Mouse (Mus musculus) erythroblast, adult 5-6 weeks (primary cell): ENCODE results near the gene Drap1. TPM values are rescaled to one million over a fixed set of nuclear protein-coding genes. Genes with fewer than 3 reads are reported as not detected.
"Not testable (repeated sequence)": the region's sequence is repeated elsewhere in the genome, so short reads cannot be mapped to it uniquely, and the experiment has no call there.

Experiments used
- ATAC-seq: replicated peaks from 2 replicates; pipeline ENCODE4 v1.8.0; 2016; ENCODE audit warnings: moderate number of reproducible peaks, mild to moderate bottlenecking, moderate TSS enrichment, inconsistent platforms; ENCODE audit not compliant: poor library complexity, low FRiP score, severe bottlenecking
- total RNA-seq, 2 experiments: library from RNA; stranded (forward) in 1 of 2; stranded (reverse) in 1 of 2; fragments of 150-400 nt in 1 of 2; fragments of 200-764, 138-1000 nt in 1 of 2; gene quantifications; 2 replicates each; pipeline versions ENCODE4 v1.2.3 to v1.2.4; 2015 to 2017; ENCODE audit warnings: low replicate concordance in 2 of 2

Drap1 gene
- total RNA-seq, 2 experiments from 2014 or later = 15.0 to 15.8 TPM

DNA sequence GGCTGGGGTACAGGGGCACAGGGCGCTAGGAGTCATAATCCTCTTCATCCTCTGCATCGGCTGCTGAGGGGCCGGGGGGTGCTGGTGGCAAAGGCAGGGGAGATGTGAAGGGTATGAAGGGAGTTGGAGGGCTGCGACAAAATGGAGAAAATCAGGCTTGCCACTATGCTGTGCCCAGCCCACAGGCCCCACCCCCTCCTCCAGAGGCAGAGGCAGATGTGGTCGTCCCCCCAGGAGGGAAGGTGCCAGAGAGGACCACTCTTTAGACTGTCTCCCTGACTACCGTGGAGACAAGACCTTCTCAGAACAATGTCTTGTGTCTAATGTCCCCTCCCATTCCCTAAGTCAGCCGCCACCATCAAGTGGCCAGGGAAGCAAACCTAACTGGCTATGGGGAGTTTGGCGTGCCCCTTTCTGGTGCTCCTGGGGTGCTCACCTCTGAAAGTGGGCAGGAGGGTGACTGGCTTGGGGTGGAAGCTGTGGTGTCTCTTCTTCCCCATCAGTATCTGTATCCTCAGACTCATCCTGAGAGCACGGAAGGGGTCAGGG lies 1.8 kb downstream of the Drap1 start:
- ATAC-seq = no peak

DNA sequence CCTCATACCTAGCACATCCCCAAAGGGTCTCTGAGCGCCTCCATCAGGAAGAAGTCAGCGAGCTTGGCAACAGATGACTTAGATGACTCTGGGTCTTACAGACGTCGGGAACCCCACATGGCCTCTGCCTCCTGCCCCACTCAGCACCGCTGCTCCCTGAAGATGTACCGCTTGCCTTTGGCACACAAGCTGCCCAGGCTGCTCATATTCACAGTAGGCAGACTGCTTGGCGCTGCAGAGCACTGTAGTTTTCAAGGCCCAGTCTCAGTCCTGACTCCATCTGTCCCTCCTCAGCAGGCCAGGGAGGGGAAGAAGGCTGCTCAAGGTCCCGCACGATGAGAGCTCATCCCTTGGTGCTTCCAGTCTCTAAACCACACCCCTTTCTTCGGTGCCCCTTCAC lies 2.5 kb downstream of the Drap1 start:
- ATAC-seq = no peak

DNA sequence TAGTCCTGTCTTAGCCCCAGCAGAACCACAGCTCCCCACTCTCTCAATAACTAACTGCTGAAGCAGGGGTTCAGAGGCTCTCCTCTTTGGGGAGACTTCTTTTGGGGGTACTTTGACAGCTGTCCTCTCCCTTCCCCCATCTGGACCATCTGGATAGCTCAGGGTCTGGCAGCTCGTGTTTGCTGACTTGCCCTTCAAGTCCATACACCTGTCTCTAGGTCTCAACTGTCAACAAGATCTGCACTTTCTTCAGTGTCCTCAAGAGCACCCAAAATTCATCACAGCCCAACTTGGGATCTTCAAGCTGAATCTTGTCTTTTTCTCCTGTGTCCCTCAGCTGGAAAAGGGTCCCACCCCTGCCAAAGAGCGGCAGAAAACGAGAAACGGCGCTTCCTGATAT lies 3.0 kb downstream of the Drap1 start:
- ATAC-seq = no peak

GRCm38 (mm10) chr19:5420579-5420978 lies 4.2 kb downstream of the Drap1 start:
- ATAC-seq = no peak

- ATAC-seq = no peak
Observed at GRCm38 (mm10) chr19:5419630-5420029, 5.1 kb downstream of the Drap1 start.

DNA sequence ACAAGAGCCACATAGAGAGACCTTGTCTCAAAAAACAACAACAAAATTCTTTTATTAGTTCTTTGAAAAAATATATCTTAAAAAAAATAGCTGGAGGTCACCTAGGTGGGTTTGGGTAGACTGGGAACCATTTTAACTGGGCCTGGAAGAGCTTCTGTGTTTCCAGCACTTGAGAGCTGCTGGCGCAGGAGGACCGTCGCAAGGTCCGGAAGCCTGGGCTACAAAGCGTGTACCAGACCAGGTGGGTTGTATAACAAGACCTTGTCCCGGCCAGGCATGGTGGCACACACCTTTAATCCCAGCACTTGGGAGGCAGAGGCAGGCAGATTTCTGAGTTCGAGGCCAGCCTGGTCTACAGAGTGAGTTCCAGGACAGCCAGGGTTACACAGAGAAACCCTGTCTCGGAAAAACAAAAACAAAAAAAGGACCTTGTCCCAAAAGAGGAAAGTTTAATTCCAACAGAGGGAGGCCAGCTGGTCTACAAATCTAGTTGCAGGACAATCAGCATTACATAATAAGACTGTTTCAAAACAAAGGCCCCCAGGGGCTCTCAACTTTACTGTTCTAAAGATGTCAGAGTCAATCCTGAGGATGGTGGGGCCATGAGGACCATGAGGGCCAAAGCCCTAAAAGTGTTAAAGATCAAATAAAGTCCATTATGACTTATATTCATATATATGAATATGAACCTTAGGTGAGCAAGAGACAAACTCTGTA lies 5.9 kb downstream of the Drap1 start:
- no peak for ATAC-seq

DNA sequence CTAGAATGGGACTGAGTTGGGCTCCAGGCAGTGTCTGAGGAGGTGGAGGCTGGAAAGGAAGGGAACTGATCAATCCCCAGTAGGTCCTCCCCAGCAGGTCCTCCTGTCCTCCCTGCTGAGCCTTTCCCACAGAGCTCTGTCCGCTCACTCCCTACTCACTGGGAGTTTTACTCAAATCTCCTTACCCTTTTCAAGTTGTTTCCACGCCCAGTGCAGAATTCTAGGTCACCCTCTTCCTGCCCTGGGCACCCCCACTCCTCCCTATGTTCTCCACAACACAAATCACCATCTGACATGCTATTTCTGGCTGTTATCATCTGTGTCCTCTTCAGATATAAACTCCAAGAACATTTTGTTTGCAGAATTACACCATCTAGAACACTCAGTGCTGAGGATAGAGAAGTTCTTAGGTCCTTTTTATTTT lies 10.2 kb downstream of the Drap1 start:
- ATAC-seq = no peak

GRCm38 (mm10) chr19:5413840-5414239 lies 10.9 kb downstream of the Drap1 start:
- ATAC-seq = no peak

DNA sequence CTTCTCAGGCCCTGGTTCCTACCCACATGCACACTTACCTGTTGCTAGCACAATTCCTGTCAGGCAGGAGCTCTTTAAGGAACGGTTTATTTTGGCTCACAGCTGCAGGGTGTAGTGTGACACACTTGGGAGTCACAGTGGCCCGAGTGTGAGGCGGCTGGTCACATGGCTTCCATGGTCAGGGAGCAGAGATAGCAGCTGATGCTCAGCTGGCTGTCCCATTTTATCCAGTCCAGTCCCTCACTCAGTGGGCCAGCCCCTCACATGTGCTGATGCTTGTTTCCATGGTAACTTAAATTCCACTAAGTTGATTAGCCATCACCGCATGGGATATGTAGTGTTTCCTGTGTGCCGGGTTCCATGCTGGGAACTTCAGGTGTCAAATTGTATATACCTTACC lies 12.8 kb downstream of the Drap1 start:
- no peak for ATAC-seq

- no peak for ATAC-seq
Observed at GRCm38 (mm10) chr19:5410641-5411040, 14.1 kb downstream of the Drap1 start.

DNA sequence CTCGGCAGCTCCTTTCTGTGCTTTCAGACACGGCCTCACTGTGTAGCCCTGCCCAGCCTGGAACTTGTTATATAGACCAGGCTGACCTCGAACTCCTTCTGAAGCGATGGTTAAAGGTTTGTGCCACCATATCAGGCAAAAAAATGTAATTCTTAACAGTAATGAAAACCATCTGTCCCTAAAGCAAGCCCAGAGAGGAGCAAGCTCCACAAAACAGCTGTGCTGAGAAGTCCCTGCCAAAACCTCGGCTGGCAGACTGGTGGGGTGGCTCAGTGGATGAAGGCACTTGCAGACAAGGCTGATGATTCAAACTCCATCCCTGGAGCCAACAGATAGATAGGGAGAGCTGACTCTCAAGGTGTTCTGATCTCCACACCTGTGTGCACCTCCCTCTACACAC lies 15.7 kb downstream of the Drap1 start:
- no peak for ATAC-seq

DNA sequence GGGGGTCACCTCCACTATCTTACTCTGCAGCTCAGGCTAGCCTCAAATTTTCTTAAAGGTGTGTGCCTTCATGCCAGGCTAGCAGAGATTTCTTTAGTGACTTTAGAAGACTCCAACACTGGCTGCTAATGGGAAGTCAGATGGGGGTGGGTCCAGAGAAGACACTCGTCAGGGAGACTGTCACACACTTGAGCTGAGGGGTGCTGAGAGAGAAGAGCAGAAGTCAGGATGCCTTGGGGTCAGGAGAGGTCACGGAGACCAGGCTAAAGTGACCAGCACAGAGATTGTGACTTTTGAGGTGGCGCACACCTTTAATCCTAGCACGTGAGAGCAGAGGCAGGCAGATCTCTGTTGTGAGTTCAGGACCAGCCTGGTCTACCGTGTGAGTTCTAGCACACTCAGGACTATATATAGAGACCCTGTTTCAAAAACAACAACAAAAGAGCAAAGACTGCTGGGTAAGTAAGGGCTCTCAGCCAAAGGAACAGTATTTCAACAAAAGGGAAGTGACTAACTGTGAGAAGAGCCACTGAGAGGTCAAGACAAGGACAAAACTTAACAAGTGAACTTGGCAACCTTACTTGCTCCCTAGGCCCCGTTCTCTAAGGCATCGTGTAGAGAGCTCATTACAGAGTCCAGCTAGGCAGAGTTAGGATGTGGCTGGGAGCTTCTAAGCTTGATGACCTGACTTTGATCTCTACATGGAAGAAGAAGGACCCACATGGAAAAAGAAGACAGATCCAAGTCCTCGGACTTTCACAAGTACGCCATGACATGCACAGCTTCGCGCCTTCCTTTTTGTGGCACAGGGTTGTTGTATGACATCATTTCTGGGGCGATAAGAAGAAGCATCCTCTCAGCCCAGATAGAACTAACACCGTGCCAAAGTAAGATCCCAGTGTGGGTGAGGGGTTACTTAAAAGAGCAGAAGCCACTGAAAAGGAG lies 16.4 kb downstream of the Drap1 start:
- ATAC-seq = no peak

DNA sequence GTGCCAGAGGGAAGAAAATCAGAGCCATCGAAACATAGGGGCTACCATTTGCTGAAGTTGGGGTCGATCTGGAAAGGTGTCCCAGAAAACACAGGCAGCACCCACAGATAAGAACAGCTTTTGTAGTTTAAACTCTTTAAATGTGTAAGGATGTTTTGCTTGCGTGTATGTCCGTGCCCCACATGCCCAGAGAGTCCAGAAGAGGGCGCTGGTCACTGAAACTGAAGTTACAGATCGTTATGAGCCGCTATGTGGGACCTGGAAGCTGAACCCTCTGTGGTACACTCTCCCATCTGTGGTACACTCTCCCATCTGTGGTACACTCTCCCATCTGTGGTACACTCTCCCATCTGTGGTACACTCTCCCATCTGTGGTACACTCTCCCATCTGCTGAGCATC lies 17.6 kb downstream of the Drap1 start:
- peak; percentile 84 for ATAC-seq

GRCm38 (mm10) chr19:5406531-5407126 lies 18.1 kb downstream of the Drap1 start:
- peak; percentile 60 for ATAC-seq

- ATAC-seq = peak; percentile 65
Observed at GRCm38 (mm10) chr19:5405924-5406323, 18.9 kb downstream of the Drap1 start.

- no peak for ATAC-seq
Observed at GRCm38 (mm10) chr19:5402293-5402692, 22.5 kb downstream of the Drap1 start, which contains the start of gene Tsga10ip. Tsga10ip (minus strand) TSS chr19:5402526.

DNA sequence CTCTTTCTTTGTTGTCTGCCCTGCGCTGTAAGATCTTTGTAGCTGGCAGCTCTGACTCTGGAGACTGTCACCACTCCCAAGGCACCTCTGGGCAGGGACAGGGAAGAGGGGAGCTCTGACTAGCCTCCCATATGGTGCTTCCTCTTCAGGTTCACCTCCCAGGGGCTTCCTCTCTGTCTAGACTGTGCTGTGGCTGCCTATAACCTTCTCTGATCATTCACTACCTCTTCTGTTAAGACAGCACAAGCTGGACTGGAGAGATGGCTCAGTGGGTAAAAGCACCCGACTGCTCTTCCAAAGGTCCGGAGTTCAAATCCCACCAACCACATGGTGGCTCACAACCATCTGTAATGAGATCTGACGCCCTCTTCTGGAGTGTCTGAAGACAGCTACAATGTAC lies 23.7 kb downstream of the Drap1 start:
- ATAC-seq = not testable (repeated sequence)

DNA sequence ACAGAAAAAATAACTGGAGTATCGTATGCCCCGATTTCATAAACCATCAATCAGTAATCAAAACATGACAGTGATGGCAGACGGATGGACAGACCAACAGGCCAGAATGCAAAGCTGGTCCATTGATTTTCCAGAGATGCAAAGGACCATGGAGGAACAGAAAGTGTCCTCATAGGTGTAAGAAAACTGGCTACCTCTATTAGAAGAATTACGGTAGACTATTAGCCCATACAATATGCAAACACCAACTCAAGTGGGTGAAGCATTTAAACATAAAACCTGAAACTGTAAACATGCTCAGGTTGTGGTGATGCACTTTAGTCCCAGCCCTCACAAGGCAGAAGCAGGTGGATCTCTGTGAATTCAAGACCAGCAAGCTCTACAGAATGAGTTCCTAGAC lies 29.4 kb downstream of the Drap1 start:
- no peak for ATAC-seq

DNA sequence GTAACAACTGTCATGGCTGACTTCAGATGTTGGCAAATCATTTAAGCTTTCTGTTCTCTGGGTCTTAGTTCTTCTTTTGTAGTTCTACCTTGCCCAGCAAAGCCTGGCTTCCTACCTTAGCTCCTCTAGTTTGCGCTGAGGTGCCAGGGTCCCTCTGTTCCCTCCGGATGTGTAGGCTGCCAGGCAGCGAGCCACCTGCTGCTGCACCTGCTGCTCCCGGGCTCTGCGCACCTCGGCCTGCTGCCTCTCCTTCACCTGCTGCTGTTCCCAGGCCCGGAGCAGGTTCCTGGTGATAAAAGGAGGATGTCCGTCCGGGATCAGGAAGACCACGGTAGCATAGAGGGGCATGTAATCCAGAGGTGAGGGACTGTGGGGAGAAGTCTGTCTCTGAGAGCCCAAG lies 30.6 kb downstream of the Drap1 start:
- no peak for ATAC-seq

DNA sequence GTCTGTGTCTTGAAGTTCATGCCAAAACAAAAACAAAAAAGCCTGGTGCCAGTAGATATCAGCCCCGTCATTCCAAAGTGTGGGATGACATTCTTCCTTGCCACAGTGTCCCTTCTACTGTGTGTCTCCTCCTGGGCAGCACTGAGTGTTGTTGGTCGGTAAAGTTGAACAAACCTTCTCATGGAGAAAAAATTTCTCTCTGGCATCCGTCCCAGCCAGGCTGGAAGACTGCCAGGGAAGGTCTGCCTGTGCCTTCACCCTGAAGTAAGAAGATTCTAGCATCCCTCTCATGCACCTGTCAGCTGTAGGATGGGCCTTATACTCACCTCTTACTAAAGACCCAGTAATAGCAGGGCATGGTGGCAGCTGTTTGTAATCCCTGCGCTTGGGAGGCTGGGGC lies 31.9 kb downstream of the Drap1 start:
- no peak for ATAC-seq
